Mouse (Mus musculus) adrenal gland, postnatal 14 days (tissue): ENCODE results near the gene Atf5. TPM values are rescaled to one million over a fixed set of nuclear protein-coding genes. Genes with fewer than 3 reads are reported as not detected.

ENCODE experiments used
- DNase-seq: peaks from one replicate; pipeline ENCODE4 v3.0.0; 2021; ENCODE audit warnings: mixed read lengths
- total RNA-seq: library from RNA; stranded (reverse); gene quantifications from 2 replicates; pipeline ENCODE4 v1.2.3, GENCODE M21; 2021

Atf5 gene
- total RNA-seq, 1 experiment from 2014 or later, result 165 TPM

DNA sequence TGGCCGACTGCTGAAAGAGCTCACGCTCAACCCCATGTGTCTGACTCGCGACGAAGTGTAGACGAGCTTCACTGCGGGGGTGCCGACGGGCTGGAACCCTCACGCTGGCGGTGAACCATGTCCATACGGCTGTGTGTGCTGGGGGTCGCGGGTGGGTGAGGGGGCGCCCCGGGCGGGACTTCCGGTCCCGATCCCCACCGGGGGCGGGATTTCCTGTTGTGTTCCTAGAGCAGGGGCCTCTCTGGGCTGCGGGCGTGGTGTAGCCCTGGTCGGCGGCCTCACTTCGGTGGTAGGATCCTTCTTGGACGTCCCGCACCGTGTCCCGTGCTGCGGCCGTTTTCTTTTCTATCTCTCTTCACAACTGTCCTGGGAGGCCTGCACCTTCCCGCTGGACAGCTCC, 33.7 kb upstream of the Atf5 start:
- DNase-seq, result peak; percentile 90

DNA sequence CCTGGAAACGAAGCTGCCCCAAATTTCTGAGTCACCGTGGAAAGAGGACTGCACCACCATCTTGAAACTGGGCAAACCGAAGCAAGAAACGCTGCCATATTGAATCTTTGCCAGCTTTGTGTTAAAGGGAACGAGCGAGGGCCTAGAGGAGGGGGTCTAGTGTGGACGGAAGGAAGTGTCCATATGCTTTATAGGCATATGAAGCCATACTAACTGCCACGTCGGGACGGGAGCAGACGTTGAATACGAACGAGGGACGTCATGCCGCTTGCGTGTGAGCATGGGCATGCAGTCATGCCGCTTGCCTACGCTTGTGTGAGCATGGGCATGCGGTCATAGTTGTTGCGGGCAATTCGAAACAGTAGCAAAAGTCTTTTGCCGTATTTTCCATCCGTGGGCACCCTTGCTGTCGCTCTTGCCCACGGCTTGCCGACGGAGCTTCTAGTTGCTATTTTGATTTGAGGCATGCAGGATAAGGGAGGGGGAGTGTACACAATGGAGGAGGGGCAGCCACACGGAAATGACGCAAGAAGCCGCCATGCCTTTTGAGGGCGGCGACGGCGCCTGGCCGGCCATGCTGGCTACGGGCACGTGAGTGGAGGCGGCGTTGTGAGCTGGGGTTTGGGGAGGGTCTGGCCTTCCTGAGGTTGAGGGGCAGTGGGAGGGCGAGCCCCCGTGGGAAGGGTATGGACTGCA, 33.1 kb upstream of the Atf5 start:
- peak; percentile 95 for DNase-seq

- DNase-seq, result peak; percentile 99
Observed at GRCm38 (mm10) chr7:44848561-44849415, 32.3 kb upstream of the Atf5 start, which contains the start of the genes Akt1s1 and Tbc1d17. TSS of gene Akt1s1 (plus strand) at chr7:44848991. TSS of gene Tbc1d17 (minus strand) at chr7:44849079.

DNA sequence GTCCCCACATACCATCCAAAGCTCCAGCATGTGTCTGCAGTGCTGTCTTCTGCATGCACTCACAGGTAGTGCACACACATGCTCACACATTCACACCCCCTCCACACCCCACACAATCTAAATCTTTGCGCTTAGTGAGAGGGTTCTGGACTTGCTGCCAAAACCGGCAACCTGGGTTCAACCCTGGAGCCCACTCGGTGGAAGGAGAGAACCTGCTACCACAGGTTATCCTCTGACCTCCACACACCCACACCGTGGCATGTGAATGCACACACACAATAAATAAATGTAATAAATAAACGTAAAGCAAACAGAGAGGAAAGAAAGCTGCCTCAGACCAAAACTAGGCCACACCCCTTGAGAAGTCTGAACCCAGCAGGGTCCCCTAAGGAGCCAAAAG, 31.3 kb upstream of the Atf5 start:
- DNase-seq, result no peak

- no peak for DNase-seq
Observed at GRCm38 (mm10) chr7:44846804-44847203, 30.3 kb upstream of the Atf5 start.

- DNase-seq, result no peak
Observed at GRCm38 (mm10) chr7:44845006-44845405, 28.5 kb upstream of the Atf5 start.

- DNase-seq, result no peak
Observed at GRCm38 (mm10) chr7:44841825-44842463, 25.5 kb upstream of the Atf5 start.

DNA sequence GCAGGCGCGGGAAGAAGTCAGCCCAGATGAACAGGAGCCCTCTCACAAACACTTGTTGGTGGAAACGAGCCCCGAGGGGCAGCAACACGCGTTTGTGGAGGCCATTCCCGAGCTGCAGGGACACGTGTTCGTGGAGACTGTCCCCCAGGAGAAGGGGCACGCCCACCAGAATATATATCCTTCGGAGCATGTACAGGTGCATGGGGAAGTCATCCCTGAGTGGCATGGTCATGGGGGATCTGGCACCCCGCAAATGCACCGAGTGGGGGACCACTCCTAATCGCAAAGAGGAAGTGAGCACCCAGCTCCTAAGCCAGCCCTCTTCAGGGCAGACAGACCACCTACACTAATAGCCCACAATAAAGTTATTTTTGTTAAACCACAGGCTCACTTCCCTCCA, 24.0 kb upstream of the Atf5 start:
- no peak for DNase-seq

DNA sequence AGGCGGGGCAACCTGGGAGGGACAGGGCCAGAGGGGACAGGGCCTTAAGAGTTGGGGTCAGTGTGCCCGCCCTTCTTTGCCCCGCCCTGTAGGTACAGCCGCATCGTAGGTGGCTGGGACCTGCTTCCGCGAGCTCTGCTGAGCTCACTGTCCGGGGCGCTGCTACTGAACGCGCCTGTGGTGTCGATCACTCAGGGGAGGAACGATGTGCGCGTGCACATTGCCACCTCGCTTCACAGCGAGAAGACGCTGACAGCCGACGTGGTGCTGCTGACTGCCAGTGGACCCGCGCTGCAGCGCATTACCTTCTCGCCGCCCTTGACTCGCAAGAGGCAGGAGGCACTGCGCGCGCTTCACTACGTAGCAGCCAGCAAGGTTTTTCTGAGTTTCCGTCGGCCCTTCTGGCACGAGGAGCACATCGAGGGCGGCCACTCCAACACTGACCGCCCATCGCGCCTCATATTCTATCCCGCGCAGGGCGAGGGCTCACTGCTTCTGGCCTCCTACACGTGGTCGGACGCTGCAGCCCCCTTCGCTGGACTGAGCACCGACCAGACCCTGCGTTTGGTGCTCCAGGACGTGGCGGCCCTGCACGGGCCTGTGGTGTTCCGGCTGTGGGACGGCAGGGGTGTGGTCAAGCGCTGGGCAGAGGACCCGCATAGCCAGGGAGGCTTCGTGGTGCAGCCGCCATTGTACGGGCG, 23.2 kb upstream of the Atf5 start:
- peak; percentile 75 for DNase-seq

GRCm38 (mm10) chr7:44839171-44839490, 22.7 kb upstream of the Atf5 start:
- DNase-seq, result no peak

- DNase-seq, result peak; percentile 5
Observed at GRCm38 (mm10) chr7:44838073-44838472, 21.6 kb upstream of the Atf5 start.

GRCm38 (mm10) chr7:44836423-44837053, 20.1 kb upstream of the Atf5 start:
- DNase-seq, result no peak

GRCm38 (mm10) chr7:44836016-44836404, 19.6 kb upstream of the Atf5 start:
- peak; percentile 46 for DNase-seq

- DNase-seq, result peak; percentile 4
Observed at GRCm38 (mm10) chr7:44835373-44836015, 19.0 kb upstream of the Atf5 start.

- DNase-seq, result no peak
Observed at GRCm38 (mm10) chr7:44832763-44833162, 16.3 kb upstream of the Atf5 start.

- DNase-seq, result no peak
Observed at GRCm38 (mm10) chr7:44828706-44829105, 12.2 kb upstream of the Atf5 start.

DNA sequence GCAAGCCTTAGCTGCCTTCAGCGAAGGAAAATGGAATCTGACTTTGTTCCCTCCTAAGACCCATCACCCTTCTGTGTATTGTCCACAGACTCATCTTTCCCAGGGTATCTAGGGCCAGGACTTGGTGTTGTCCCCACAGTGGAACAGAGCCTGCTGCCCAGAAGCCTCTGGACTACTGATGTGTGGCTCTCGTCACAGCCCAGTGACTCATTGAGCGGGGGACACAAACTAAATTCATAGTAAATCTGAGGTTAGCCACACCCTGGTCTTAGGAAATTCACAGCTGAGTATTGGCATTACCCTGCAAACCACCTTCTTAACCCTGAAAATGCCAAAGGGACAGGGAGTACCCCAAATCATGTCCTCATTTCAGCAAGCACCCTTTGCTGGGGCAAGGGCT, 10.3 kb upstream of the Atf5 start:
- DNase-seq, result no peak

GRCm38 (mm10) chr7:44824872-44825271, 8.4 kb upstream of the Atf5 start:
- peak; percentile 89 for DNase-seq

DNA sequence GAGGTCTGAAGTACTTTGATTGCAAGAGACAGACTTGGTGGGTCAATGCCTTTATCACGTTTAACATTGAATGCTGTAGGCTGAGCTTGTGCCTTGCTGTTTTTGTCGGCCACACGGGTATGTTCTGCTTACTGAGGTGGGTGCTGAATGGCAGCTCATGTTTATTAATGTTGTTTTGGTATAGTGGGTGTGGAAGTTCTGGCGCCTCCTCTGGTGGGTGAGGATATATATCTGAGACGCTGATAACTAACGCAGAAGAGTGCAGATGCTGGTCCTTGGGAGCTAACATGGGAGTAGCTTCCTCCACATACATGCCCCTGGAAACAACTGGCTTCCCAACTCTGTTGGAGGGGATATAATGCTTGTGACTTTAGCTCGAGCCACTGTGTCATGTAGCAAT, 7.0 kb upstream of the Atf5 start:
- DNase-seq, result peak; percentile 3

DNA sequence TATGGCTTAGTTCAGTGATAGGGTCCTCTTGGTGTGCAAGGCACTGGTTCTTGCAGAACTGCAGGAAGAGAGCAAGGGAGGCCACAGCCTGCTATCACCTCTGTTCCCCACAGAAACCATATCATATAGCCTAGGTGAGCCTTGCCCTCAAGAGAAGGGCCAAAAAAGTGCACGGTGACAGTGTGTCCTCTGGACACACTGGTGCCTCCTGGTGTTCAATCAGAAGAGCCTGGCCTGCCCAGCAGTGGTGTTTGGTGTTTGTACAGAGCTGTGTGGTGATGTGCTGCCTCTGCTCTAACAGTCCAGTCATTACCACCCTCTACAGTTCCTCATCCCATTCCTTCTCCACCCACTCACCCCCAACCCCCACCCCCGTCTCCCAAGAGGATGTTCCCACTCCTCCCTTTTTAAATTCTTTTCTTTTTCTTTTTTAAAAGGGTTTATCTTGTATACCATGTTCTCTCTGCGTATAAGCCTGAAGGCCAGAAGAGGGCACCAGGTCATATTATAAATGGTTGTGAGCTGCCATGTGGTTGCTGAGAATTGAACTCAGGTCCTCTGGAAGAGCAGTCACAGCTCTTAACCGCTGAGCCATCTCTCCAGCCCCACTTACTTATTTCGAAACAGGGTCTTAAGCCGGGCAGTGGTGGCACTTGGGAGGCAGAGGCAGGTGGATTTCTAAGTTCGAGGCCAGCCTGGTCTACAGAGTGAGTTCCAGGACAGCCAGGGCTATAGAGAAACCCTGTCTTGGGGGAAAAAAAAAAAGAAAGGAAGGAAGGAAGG, 5.4 kb upstream of the Atf5 start:
- peak; percentile 5 for DNase-seq

GRCm38 (mm10) chr7:44820525-44820924, 4.1 kb upstream of the Atf5 start:
- no peak for DNase-seq
